Mouse (Mus musculus) T-helper 1 cell (primary cell): ENCODE results near the gene Josd2.

Experiments
- in situ Hi-C: fragments of 300-600 bp; cut with MboI, MseI; formaldehyde crosslinking; loops from one replicate; pipeline ENCODE4 v1.15.1; 2025; ENCODE audit warnings: high pct_unique_total_duplicates

Gene Josd2

GRCm38 (mm10) chr7:44471880-44472557, 4.2 kb downstream of the Josd2 start:
- in situ Hi-C loops, result no loop called here

GRCm38 (mm10) chr7:44472558-44472885, 4.7 kb downstream of the Josd2 start:
- in situ Hi-C loops, result no loop called here

- in situ Hi-C loops, result no loop called here
Observed at GRCm38 (mm10) chr7:44472961-44473646, 5.3 kb downstream of the Josd2 start.

- in situ Hi-C loops, result no loop called here
Observed at GRCm38 (mm10) chr7:44474419-44474818, 6.6 kb downstream of the Josd2 start.

GRCm38 (mm10) chr7:44475046-44475614, 7.3 kb downstream of the Josd2 start:
- in situ Hi-C loops, result no loop called here

GRCm38 (mm10) chr7:44482836-44483435, 15.2 kb downstream of the Josd2 start:
- in situ Hi-C loops, result loop anchor here (5.0 kb wide), 1 partner anchor 201 kb away; no protein-coding TSS in a partner anchor

GRCm38 (mm10) chr7:44484109-44484508, 16.3 kb downstream of the Josd2 start:
- in situ Hi-C loops, result loop anchor here (5.0 kb wide), 1 partner anchor 202 kb away; no protein-coding TSS in a partner anchor

- in situ Hi-C loops, result loop anchor here (5.0 kb wide), 1 partner anchor 203 kb away; no protein-coding TSS in a partner anchor
Observed at GRCm38 (mm10) chr7:44484841-44485571, 17.2 kb downstream of the Josd2 start.

- in situ Hi-C loops, result no loop called here
Observed at GRCm38 (mm10) chr7:44485572-44486195, 17.9 kb downstream of the Josd2 start.

GRCm38 (mm10) chr7:44486927-44487575, 19.3 kb downstream of the Josd2 start:
- in situ Hi-C loops, result no loop called here

- in situ Hi-C loops, result no loop called here
Observed at GRCm38 (mm10) chr7:44487936-44488335, 20.2 kb downstream of the Josd2 start.

- in situ Hi-C loops, result no loop called here
Observed at GRCm38 (mm10) chr7:44488545-44488944, 20.8 kb downstream of the Josd2 start.

GRCm38 (mm10) chr7:44490281-44490680, 22.5 kb downstream of the Josd2 start:
- in situ Hi-C loops, result no loop called here

GRCm38 (mm10) chr7:44491391-44491790, 23.6 kb downstream of the Josd2 start:
- in situ Hi-C loops, result no loop called here

- in situ Hi-C loops, result no loop called here
Observed at GRCm38 (mm10) chr7:44492166-44492826, 24.5 kb downstream of the Josd2 start.

- in situ Hi-C loops, result no loop called here
Observed at GRCm38 (mm10) chr7:44494681-44495080, 26.9 kb downstream of the Josd2 start.

GRCm38 (mm10) chr7:44495086-44495485, 27.3 kb downstream of the Josd2 start:
- in situ Hi-C loops, result no loop called here

- in situ Hi-C loops, result no loop called here
Observed at GRCm38 (mm10) chr7:44495992-44496770, 28.4 kb downstream of the Josd2 start, which contains the start of the genes Emc10 and Fam71e1. Emc10 (minus strand) TSS chr7:44496529. Fam71e1 (plus strand) TSS chr7:44496581.

- in situ Hi-C loops, result no loop called here
Observed at GRCm38 (mm10) chr7:44496771-44497109, 29.0 kb downstream of the Josd2 start.
